Mouse (Mus musculus) forebrain, embryonic 11.5 days (tissue): ENCODE measurements around the gene Stk40. TPM values are rescaled to one million over a fixed set of nuclear protein-coding genes. Genes with fewer than 3 reads are reported as not detected.

Experiments
- ATAC-seq: fragments of 200-750 bp; cut with Nextera tagmentation; replicated peaks from 2 replicates; pipeline ENCODE4 v1.8.0; 2017; ENCODE audit warnings: moderate TSS enrichment; ENCODE audit not compliant: low FRiP score
- DNase-seq: peaks from one replicate; pipeline ENCODE4 v3.0.0-alpha.2; 2017; ENCODE audit warnings: low spot score
- H3K27ac ChIP-seq: fragments of 300-500 bp; sonication (generic); 2 replicates; pipeline ENCODE4 v1.5.1; 2014; ENCODE audit warnings: low read depth, low read length
- H3K27me3 ChIP-seq: fragments of 300-500 bp; sonication (generic); 2 replicates; pipeline ENCODE4 v1.6.1; 2014; ENCODE audit warnings: mild to moderate bottlenecking, low read length, mixed read lengths; ENCODE audit not compliant: control insufficient read depth, insufficient read depth
- H3K36me3 ChIP-seq: fragments of 300-500 bp; sonication (generic); 2 replicates; pipeline ENCODE4 v1.6.1; 2014; ENCODE audit warnings: mild to moderate bottlenecking, low read length, moderate library complexity, mixed read lengths; ENCODE audit not compliant: control insufficient read depth, insufficient read depth
- H3K4me1 ChIP-seq: fragments of 300-500 bp; sonication (generic); replicated peaks from 2 replicates; pipeline ENCODE4 v1.6.1; 2014; ENCODE audit warnings: low read length, mixed read lengths; ENCODE audit not compliant: control insufficient read depth, insufficient read depth
- H3K4me2 ChIP-seq: fragments of 300-500 bp; sonication (generic); 2 replicates; pipeline ENCODE4 v1.6.1; 2014; ENCODE audit warnings: low read depth, mild to moderate bottlenecking, low read length, moderate library complexity, mixed read lengths; ENCODE audit not compliant: severe bottlenecking
- H3K4me3 ChIP-seq: fragments of 300-500 bp; sonication (generic); 2 replicates; pipeline ENCODE4 v1.5.1; 2014; ENCODE audit warnings: low read depth, low read length
- H3K9ac ChIP-seq: fragments of 300-500 bp; sonication (generic); 2 replicates; pipeline ENCODE4 v1.6.1; 2014; ENCODE audit warnings: low read length
- H3K9me3 ChIP-seq: fragments of 300-500 bp; sonication (generic); 2 replicates; pipeline ENCODE4 v1.6.1; 2016; ENCODE audit warnings: low read length, mixed read lengths; ENCODE audit not compliant: control insufficient read depth
- WGBS: fragments of 180-500 bp; shearing (Covaris S2); extraction: QIAGEN DNeasy Blood & Tissue Kit; methylation state at CpG from one replicate; pipeline ENCODE4 v1.1.7; 2014; 5-methylcytosine and 5-hydroxymethylcytosine counted together
- polyA plus RNA-seq: library from polyadenylated mRNA; unstranded; fragments of >200 nt; fragmentation: Nextera tagmentation; extraction: Ambion mirVana; gene quantifications from 2 replicates; pipeline ENCODE4 v1.2.1, GENCODE M21; 2014

Stk40 gene
- polyA plus RNA-seq, result 37.4 and 37.5 TPM in 2 replicates

GRCm38 (mm10) chr4:126103590-126104068, at the start of gene Stk40:
Gene Stk40 (plus strand): TSS chr4:126103957.
- Histone ChIP-seq H3K9ac (peak within 1 kb of the TSS; percentile 81), H3K36me3 (no peaks in the 10 kb centered on the region), H3K4me3 (peak within 1 kb of the TSS; percentile 91), H3K27me3 (no peaks in the 10 kb centered on the region), H3K4me2 (peak within 1 kb of the TSS; percentile 92), H3K27ac (peak within 1 kb of the TSS; percentile 42; the same call in 1 of the 2 replicates), H3K4me1 (peaks cover 10% of the 10 kb centered on the region; the same call in 1 of the 2 replicates), H3K9me3 (no peaks in the 10 kb centered on the region)
- ATAC-seq (peak; percentile 98), DNase-seq (peak; percentile 98)
- WGBS, result under 1% methylated on average over 34 of the region's 34 CpGs

GRCm38 (mm10) chr4:126057207-126058133, 46.3 kb upstream of the Stk40 start:
- Histone ChIP-seq H3K4me3 (peak overlapping the region; percentile 65), H3K27ac (no peak overlapping the region), H3K36me3 (peaks cover 4% of the 10 kb centered on the region), H3K4me1 (no peaks in the 10 kb centered on the region), H3K9ac (peak overlapping the region; percentile 80), H3K9me3 (no peaks in the 10 kb centered on the region), H3K4me2 (peak overlapping the region; percentile 68), H3K27me3 (no peaks in the 10 kb centered on the region)
- DNase-seq (peak; percentile 30), ATAC-seq (no peak; the same call in 1 of the 2 replicates)
- WGBS, result 18% methylated on average over 19 of the region's 19 CpGs

- H3K4me3 ChIP-seq, result peak within 1 kb of the TSS; percentile 65
- 0 out of 2 replicates have a peak within 1 kb of the TSS, but pooled peaks have one; percentile 43 for H3K27ac ChIP-seq
- ATAC-seq (peak; percentile 99), DNase-seq (peak; percentile 94)
- H3K36me3 ChIP-seq, result peaks cover 4% of the 10 kb centered on the region
- no peaks in the 10 kb centered on the region for H3K9me3 ChIP-seq
- H3K4me1 ChIP-seq, result no peaks in the 10 kb centered on the region
- H3K4me2 ChIP-seq, result peak within 1 kb of the TSS; percentile 68
- H3K9ac ChIP-seq, result peak within 1 kb of the TSS; percentile 80
- under 1% methylated on average over 57 of the region's 57 CpGs for WGBS
- H3K27me3 ChIP-seq, result no peaks in the 10 kb centered on the region
Measured at GRCm38 (mm10) chr4:126058134-126058996, 45.4 kb upstream of the Stk40 start, which contains the start of gene Oscp1. Gene Oscp1 (plus strand): TSS chr4:126058565.

GRCm38 (mm10) chr4:126058997-126059362, 44.8 kb upstream of the Stk40 start:
- ATAC-seq, result no peak
- H3K9ac ChIP-seq, result peak overlapping the region; percentile 80
- H3K27me3 ChIP-seq, result no peaks in the 10 kb centered on the region
- peak overlapping the region; percentile 65 for H3K4me3 ChIP-seq
- H3K36me3 ChIP-seq, result peaks cover 4% of the 10 kb centered on the region; the same call in 1 of the 2 replicates
- H3K4me1 ChIP-seq, result no peaks in the 10 kb centered on the region
- H3K9me3 ChIP-seq, result no peaks in the 10 kb centered on the region
- 44% methylated on average over 9 of the region's 9 CpGs for WGBS
- H3K27ac ChIP-seq, result no peak overlapping the region
- H3K4me2 ChIP-seq, result peak overlapping the region; percentile 68
- DNase-seq, result no peak

GRCm38 (mm10) chr4:126062856-126063255, 40.9 kb upstream of the Stk40 start:
- Histone ChIP-seq H3K4me2 (no peak overlapping the region), H3K36me3 (no peaks in the 10 kb centered on the region), H3K9me3 (no peaks in the 10 kb centered on the region), H3K4me3 (no peak overlapping the region), H3K27ac (no peak overlapping the region), H3K27me3 (no peaks in the 10 kb centered on the region), H3K4me1 (no peaks in the 10 kb centered on the region), H3K9ac (no peak overlapping the region)
- DNase-seq, result no peak
- no peak for ATAC-seq
- 33% methylated on average over 1 of the region's 1 CpGs for WGBS

GRCm38 (mm10) chr4:126065241-126065640, 38.5 kb upstream of the Stk40 start:
- ATAC-seq, result no peak
- WGBS, result 89% methylated on average over 7 of the region's 7 CpGs
- Histone ChIP-seq H3K4me2 (no peak overlapping the region), H3K36me3 (no peaks in the 10 kb centered on the region), H3K4me3 (no peak overlapping the region), H3K9me3 (no peaks in the 10 kb centered on the region), H3K27ac (no peak overlapping the region), H3K4me1 (no peaks in the 10 kb centered on the region), H3K9ac (no peak overlapping the region), H3K27me3 (no peaks in the 10 kb centered on the region)
- DNase-seq, result no peak

- Histone ChIP-seq H3K27me3 (no peaks in the 10 kb centered on the region), H3K4me3 (no peak overlapping the region), H3K4me1 (no peaks in the 10 kb centered on the region), H3K27ac (no peak overlapping the region), H3K4me2 (no peak overlapping the region), H3K9me3 (no peaks in the 10 kb centered on the region), H3K36me3 (no peaks in the 10 kb centered on the region), H3K9ac (no peak overlapping the region)
- WGBS, result 81% methylated on average over 15 of the region's 15 CpGs
- DNase-seq (no peak), ATAC-seq (no peak)
Measured at GRCm38 (mm10) chr4:126067401-126068077, 36.2 kb upstream of the Stk40 start.

- no peaks in the 10 kb centered on the region for H3K27me3 ChIP-seq
- no peaks in the 10 kb centered on the region for H3K36me3 ChIP-seq
- no peak overlapping the region for H3K4me2 ChIP-seq
- ATAC-seq (no peak), DNase-seq (no peak)
- H3K27ac ChIP-seq, result no peak overlapping the region
- 88% methylated on average over 6 of the region's 6 CpGs for WGBS
- no peak overlapping the region for H3K9ac ChIP-seq
- H3K4me1 ChIP-seq, result no peaks in the 10 kb centered on the region
- H3K9me3 ChIP-seq, result no peaks in the 10 kb centered on the region
- no peak overlapping the region for H3K4me3 ChIP-seq
Measured at GRCm38 (mm10) chr4:126068842-126069241, 34.9 kb upstream of the Stk40 start.
